Mouse (Mus musculus) thymus, postnatal 25 days (tissue): ENCODE measurements at regions not wholly inside any gene's neighbourhood (a gene's known extent, or its start where the extent isn't known, plus 50 kb on each side); places are given as distances from the start of the nearest gene placed in this dataset.

ENCODE experiments used
- DNase-seq: peaks from one replicate; pipeline ENCODE4 v3.0.0; 2022

DNA sequence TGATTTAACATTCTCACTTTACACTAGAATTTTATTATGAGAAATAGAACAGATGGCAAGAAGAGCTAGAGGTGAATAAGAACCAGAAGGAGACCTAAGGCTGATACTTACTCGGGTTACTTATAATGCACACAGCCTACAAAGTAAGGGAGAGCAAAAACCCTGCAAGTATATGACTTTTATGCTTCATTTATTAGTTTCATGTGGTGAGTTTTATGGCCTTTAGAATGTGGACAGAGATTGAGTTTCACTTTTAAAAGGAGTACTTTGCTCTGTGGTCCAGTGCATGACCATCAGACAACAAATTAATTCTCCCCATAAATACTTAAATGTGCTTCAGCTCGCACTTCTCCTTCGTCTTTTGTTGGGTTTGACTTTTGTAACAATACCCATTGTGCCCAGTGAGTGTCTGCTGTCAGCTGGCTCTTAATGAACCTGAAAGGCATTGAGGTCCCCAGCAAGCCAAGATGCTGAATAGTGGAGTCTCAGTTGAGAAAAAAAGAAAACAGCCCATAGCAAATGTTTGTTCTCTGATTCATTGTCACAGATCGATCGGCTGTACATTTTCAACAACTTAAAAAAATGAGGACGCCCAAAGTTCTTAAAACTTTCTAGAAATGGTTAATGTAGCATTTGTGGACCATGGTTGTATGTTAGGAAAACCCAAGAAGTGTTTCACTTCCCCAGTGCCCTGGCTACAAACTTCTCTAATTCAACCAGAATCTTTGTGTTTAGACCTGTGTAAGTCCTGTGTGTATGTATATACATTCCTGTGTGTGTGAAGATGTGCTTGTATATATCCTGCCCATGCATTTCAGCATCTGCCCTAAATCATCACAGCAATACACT, 194.5 kb downstream of the Gm5426 start:
- DNase-seq, result no peak

DNA sequence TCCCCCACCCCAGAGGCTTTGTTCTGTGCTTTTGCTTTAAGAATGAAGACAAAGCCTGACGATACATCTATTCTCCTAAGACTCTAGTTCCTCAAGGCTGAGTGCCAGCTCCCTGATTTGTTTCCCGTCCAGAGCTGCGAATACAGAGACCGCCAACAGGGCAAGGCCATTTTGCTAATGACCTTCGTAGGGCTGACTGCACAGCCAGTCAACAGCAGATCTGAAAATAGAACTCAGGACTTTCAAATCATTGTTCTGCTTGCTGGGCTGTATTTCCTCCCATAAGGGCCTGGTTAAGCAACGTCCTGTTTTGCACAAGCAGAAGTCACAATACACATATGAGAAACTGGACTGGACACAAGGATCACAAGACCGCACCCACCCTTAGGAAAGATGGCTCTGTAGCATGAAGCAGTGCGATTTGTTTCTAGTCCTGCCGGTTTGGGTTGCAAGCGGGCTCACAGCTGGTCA, 196.4 kb downstream of the Gm5426 start:
- DNase-seq, result no peak

DNA sequence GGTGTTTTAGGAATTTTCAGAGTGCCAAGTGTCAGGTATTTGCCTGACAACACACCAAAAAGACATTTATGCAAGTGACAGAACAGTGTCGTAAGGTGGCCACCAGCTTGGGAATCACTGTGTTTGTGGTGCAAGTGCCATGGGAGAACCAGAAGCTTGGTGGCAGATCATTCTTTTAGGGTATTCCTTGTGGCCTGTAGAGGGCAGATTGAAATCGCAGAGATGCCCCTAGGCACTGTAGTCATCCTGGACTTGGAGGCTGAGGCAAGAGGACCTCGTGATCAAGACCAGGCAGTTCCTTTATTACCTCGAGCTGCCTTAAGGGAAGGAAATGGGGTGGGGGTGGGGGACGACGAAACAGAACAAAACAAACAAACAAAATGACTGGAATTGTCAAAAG, 196.8 kb downstream of the Gm5426 start:
- DNase-seq, result peak; percentile 40

DNA sequence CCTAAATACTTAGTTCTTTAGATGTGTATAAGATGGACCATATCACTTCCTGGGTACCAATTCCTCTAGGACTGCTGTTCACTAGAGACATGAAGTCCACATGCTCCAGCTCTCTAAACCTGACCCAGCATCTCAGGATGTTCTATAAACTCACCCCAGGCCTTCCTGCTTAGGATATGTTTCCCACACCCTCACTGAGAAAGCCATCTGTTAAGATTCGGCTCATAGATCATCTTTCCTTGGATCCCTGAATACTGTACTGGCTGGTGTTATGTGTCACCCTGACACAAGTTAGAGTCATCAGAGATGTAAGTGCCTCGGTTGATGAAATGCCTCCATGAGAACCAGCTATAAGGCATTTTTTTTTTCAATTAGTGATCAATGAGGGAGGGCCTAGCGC, 199.9 kb downstream of the Gm5426 start:
- no peak for DNase-seq

DNA sequence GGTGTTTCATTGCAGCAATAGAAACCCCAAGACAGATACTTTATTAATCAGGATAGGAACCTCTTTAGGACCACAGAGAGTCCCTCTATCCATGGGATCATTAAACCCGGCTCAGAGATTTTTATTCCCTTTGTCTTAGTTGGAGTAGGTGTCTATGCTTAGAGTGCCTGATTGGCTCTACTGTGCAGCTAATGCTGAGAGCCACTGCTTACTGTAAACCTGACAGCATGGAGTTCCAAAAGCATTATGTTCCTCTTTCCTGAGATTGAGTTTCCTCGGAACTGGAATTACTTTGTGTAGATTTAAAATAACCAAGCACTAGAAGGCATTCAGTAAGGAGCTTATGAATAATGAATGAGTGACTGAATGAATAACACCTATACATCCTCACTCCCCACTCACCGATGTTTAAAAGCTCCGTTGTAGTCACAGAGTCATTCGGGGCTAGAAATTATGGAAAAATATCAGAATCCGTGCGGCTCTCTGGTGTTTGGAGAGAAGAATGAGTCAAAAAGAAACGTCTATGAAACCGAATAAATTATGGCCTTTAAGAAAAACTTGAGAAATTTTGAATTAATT, 200.8 kb downstream of the Gm5426 start:
- no peak for DNase-seq

DNA sequence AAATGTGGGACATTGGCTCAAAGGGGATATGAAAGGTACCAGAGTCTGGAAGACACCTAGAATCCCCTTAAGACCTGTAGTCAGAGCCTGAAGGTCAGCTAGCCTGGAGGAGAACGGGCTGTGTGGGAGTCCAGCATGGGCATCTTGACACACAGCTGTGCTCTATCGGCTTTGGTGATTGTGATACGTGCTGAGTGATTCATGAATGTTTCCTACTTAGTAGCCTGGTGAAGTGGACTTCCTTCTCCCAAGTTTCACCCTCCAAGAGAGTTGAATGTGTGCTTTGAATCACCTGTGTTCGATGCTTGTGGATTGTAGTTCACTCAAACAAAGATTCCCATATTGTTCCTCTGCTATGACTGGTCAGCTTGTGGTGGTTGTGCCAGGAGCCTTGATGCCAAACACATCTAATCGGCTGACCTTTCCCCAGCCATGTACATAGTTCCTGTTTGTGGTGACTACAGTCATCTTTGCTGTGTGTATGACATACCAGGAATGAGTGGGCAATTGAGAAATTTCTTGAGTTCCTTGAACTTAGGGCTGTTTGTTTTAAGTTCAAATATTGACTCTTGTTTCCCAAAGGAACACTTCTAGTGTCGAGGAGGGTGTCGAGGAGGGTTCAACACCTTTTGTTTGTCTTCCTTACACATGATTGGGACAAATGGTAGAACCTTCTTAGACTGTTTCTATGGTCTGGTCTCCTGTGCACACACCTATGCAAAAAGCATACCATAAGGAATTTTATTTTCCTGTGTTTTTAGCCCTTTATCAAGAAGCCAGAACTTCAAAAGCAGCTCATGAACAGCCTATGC, 201.6 kb downstream of the Gm5426 start:
- no peak for DNase-seq

DNA sequence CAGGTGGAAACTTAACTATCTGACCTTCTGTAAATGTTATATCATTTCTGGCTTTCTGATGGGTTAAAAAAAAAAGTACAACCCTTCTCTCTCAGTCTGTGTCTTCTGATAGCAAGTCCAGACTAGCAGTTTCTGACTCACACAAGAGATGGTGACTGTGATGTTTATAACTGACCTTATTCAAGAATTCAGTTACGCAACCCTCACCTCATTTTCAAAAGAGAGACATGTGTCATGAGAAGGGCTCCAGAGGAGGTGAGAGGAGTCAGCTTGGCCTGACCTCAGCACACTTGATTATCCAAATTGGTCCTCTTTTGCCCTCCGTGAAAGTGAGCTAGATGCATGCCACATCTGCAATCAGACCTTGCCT, 202.2 kb downstream of the Gm5426 start:
- DNase-seq, result no peak

DNA sequence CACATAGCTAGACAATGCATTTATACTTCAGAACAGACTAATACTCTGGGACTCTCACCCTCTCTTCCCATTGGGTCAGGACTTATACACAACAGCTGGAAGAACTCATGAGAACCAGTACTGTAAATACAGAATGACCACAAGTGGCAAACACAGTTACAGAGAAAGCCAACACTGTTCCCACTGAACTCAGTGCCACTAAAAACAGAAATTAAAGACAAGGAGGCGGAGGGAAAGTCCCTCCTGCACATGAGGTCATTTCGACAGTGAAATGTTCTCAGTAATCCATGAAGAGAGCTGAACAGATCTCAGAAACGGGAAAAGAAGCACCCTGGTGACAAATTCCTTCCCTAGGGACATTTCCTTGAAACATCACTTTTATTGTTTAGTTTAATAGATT, 206.1 kb downstream of the Gm5426 start:
- no peak for DNase-seq

DNA sequence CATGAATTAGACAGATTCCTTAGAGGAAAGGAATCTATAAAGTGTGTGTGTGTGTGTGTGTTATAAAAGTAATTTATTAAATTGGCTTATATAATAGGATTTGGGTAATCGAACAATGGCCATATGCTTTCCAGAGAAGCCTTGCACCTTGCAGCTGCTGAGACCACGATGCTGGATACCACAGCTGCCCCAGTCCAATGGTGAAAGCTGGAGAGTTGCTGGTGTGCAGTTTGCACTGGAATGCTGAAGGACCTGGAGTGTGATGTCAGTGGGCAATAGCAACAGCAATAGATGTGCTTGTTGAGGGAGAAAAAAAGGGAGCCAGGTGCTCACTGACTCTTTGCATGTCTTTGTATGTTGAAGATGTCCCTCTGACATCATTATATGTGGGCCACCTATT, 207.3 kb downstream of the Gm5426 start:
- DNase-seq, result no peak

DNA sequence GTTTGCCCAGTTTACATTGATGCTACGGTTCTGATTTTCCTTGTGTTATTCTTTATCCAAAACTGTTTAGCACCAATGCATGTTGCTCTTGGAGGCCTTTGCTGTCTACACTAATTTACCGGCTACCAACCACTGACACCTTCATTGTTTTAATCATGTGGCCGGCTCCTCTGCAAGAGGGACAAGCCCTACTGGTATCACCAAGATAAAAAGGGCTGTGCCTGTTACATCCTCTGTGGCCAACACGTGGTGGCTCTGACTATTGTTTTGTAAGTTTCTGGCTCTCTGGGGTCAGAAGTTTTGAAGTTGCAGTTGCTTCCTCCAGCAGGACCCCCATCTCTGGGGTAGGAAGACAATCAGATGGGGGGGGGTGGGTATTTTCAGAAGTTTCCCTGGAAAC, 214.3 kb downstream of the Gm5426 start:
- DNase-seq, result no peak

DNA sequence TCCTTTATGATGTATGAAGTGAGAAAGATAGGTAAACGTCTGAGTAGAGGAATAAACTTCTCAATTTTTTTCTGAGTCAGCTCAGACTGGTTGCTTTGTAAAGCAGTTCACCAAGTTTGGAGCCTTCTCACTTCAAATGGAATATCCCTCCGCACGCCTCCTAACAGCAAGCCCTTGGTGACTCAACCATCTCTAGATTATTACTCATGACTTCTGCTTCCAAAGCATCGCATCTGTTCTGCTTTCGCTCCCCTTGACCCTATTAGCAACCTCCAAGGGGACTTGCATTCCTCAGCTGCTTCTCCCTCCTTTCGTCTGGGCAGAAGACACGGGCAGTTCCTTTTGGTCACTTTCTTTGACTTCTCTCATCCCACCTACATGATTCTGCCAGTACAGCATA, 214.9 kb downstream of the Gm5426 start:
- no peak for DNase-seq

DNA sequence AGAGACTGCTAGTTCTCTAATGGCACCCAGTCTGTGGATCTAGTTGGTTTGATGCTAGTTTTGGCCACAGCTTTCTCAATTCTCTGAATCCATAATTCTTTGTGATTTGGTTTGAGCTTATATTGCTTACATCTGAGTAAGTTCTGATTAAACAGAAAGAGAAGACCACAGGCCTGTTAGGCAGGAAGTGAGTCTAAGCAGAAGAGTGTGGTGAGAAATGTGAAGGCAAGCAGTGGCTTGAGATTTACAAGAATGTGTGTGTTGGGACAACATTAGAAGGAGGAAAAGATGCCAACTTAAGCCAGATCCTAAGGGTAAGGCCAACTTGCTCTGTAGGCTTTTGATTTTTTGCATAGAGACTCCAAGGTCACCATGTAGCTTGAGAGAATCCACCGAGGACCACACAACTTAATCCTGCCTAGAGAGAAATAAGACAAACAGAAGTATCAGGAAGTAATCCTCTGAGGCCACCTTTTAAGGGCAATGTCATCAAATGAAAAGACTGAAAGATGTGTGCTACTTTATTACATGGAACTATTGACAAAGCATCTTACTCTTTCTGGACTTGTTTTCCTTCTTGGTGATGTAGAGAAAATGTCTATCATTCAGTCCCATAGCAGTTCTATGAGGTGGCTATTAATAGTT, 220.7 kb downstream of the Gm5426 start:
- no peak for DNase-seq

DNA sequence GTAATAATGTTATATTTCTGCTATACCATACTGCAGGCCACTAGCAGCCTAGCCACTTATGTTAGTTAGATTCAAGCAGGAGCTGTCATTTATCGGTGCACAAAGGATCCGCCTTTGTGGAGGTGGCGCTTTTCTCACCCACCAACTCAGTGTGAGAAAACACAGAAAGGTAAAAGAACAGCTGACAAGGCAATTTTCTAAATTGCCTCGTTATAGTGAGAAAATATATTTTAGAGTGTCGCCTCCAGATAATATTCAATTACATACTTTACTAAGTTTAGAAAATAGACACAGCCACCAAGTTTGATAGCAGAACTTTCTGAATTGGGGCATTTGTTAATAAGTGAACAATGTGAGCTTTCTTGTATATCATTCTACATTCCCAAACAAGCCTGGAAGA, 221.2 kb downstream of the Gm5426 start:
- no peak for DNase-seq

DNA sequence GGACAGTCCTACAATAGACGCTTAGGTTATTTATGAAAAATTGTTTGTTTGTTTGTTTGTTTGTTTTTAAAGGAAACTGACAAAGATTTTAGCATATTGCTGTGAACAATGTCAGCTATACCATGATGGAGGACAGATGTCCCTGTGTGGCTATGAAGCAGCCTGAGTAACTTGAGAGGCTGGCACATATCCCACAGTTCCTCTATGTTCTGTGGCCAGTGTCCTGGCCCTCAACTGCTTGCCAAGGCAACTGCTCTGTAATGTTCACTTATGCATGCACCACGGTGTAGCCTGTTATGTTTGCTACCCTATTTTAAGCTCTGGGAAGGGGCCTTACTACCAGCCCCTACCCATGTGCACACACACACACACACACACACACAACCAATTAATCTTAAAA, 222.6 kb downstream of the Gm5426 start:
- no peak for DNase-seq

DNA sequence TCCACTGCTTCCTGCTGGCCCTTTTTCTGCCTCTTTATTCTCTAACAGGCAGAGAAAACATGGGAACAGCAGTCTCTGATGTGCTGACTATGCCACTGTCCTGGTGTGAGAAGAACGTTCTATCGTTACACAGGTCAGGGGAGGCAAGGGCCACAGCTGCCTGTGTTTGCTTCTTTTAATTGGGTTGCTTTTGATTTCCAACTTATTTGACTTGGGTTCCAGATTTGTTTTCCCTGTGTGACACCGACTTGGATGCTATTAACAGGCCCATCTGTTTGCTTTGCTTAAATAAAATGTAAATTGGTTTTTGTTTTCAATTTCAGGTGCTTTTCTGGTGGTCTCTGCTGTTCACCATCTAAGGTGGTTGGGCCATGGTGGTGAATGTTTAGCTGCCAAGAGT, 225.8 kb downstream of the Gm5426 start:
- DNase-seq, result no peak

DNA sequence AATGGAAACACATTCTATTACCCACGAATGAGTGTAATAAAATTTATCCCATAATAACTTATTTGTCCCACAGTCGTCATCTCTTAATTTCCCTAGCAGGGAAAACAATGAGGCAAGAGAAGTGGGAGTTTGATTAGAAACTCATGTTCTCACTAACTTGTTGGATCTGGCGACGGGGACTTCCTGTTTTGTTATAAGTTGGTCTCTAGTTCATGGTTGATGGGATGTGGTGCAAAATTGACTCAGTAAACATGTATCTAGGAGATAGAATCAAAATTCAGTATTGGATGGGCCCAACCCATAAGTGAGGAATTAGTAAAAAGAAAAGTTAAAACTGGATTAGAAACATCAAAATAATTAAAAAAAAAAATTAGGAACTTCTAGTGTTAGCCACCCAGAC, 227.5 kb downstream of the Gm5426 start:
- DNase-seq, result no peak

DNA sequence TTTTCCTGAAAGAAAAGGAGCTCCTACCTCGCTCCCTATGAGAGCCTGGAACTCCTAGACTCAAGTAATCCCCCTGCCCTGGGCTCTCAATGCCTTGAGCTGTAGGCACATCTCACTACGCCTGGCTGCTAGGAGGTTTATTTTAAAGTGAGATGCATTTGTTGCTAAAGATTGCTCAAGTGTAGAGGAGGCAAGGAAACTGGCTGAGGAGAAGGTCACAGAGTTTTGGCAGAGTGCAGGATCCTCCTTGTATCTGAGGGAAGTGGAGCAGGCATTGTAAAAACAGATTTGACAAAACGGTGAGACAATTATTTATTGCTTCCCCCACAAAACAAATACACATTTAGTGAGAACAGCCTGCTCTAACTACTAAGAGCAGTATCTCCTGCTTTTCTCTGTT, 228.7 kb downstream of the Gm5426 start:
- no peak for DNase-seq

DNA sequence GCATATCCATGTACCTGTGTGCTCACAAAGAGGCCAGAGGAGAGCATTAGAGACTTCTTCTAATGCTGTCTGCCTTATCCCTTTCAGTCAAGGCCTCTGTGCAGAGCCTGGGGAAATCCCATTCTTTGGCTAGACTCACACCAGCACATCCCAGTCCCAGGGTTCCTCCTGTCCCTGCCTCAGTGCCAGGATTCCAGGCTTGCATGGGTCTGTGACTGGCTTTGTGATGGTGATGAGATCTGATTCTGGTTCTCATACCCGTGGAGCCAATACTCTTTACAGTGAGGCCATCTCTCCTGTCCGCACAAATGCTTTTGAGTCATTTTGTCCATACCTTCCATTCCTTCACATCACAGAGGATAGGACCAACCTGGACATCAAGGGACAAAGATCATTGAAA, 230.5 kb downstream of the Gm5426 start:
- no peak for DNase-seq

DNA sequence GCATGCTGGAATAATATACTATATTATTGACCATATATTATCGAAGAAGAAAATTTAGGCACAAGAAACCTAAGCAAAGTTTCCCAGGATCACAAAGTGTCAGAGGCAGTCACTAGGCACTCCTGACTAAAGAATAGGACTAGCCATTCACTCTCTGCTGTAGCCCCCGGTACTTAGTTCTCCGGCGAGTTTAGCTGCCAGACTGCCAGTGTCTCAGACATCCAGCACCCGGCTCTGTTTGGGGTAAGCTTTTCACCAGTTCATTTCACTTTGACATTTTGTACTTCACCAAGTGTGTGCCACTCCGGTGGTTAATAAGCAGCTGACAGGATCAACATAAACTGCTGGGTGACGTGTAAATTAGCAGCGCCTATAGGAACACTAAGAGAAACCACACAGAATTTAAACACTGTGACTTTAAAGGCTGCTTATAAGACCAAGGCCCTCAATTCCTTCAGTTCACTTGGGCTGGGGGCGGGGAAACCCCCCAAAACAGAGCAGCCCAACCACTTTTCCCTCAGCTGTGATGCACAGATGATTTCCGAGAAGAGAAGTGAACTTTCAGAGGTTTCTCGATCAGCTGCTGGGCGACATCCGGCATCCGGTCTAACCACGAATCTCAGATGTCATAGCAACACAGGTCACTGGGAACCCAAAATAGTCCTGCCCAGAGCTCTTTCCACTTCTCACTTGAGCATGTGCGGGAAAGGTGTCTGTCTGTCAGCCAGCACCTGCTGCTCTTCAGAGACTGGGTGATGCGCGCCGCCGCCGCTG, 234.3 kb downstream of the Gm5426 start:
- DNase-seq, result peak; percentile 86

DNA sequence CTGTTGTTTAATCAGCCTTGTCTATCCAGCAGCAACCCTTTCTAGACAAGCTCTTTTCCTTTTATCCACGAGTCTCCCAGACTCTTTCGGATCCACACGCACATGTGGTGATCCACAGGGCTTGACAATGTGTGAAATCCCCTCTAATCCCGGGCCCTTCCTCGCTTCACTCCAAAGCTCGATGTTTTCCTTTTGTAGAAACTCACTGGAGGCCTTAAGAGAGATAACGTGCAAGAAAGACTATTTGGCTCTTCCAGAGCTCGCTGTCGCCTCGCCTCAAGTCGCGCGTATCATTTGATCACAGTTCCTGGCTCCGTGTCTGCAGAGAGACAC, 234.9 kb downstream of the Gm5426 start:
- no peak for DNase-seq

DNA sequence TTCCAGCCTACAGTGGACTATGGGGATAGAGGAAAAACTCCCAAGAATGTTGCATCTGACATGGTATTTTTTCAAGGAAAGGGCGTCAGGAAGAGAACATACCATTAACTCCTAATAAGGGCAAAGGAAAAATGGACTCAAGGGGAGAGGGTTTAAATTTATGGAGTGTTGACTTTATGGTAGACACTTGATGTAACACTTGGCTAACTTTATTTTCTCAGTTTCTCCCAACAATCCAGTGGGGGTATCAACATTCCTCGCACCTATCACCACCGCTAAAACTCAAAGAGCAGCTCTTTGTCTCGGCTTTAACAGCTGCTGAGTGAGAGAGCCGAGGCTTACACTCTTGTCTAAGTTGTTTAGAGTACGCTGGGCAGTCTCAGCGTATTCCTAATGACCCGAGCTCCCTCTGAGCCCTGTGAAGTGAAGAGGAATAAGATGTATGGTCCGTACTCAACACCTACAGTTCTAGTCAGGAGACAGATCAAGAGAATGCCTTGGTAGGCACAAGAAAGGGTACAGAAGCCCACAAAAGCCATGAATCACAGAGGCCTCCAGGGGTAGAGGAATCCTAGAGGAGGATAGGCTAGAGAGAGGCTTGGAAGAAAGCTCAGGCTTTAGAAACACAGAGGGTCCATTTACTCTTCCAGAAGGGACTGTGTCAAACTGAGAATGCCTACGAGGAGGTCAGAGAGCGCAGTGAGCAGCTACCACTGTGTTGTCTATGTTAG, 236.4 kb downstream of the Gm5426 start:
- DNase-seq, result no peak

DNA sequence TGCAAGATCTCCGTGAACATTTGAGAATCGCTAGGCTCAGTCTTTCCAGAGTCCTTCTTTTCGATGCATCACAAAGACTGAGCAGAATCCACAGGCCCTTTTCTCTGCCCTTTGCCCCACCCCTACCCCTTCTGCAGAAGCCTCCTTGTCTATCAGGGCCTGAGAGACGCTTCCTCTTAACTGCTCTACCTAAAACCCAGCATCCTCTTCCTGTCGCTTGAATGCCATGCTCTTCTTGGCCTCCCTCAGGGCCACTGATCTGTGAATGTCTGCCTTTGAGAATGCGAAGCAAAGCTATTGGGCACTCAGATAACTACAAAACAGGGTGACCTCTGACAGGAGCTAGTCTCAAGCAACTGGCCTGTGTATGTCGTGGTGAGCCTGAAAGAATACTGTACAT, 237.1 kb downstream of the Gm5426 start:
- peak; percentile 60 for DNase-seq
